Mouse (Mus musculus): ENCODE results near the gene Cdc42ep5. TPM values are rescaled to one million over a fixed set of nuclear protein-coding genes. Genes with fewer than 3 reads are reported as not detected.

The Cdc42ep5 gene
- polyA plus RNA-seq, 1 experiment from 2014 or later, result 5.3 TPM

GRCm38 (mm10) chr7:4117050-4117814 lies 47.4 kb downstream of the Cdc42ep5 start:
- H3K4me2 ChIP-seq (ENCODE audit: low read length), result no peak overlapping the region
- H3K9me3 ChIP-seq (ENCODE audit: control insufficient read depth, low read length), result no peaks in the 10 kb centered on the region
- peaks cover 24% of the 10 kb centered on the region for H3K4me1 ChIP-seq (ENCODE audit: control insufficient read depth, insufficient read depth, low read length)
- no peaks in the 10 kb centered on the region for H3K36me3 ChIP-seq (ENCODE audit: control insufficient read depth, insufficient read depth, low read length)
- WGBS, result 77% methylated on average over 8 of the region's 8 CpGs
- no peak for DNase-seq
- no peak for ATAC-seq (ENCODE audit: low FRiP score, low TSS enrichment)
- H3K4me3 ChIP-seq (replicated peaks; ENCODE audit: low read depth, low read length), result no peak overlapping the region
- no peak overlapping the region for H3K9ac ChIP-seq (replicated peaks; ENCODE audit: low read length)
- no peaks in the 10 kb centered on the region for H3K27me3 ChIP-seq (ENCODE audit: control insufficient read depth, insufficient read depth, low read length)
- no peak overlapping the region for H3K27ac ChIP-seq (replicated peaks; ENCODE audit: low read depth, low read length)

DNA sequence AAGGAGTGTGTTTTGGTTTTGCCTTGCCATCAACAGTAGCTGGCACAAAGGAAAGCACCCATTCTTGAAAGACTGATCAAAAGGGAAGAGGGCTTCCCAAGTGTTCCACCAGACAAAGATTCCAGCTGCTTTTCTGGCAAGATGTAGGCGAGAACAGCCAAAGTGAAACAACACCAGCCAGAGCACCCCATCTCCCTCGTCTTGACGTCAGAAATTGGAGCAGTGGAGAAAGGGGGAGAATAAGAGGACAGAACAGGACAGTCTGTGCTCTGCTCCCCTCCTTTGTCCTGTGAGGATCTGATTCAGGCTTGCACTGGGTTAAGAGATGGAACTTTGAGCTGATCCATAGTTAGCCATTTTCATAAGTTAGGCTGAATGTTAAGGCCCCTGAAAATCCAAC lies 52.9 kb downstream of the Cdc42ep5 start:
- H3K27me3 ChIP-seq (ENCODE audit: control insufficient read depth, insufficient read depth, low read length), result no peaks in the 10 kb centered on the region
- H3K27ac ChIP-seq (replicated peaks; ENCODE audit: low read depth, low read length), result no peak overlapping the region
- DNase-seq, result no peak
- no peak overlapping the region for H3K4me2 ChIP-seq (ENCODE audit: low read length)
- 43% methylated on average over 3 of the region's 3 CpGs for WGBS
- H3K36me3 ChIP-seq (ENCODE audit: control insufficient read depth, insufficient read depth, low read length), result no peaks in the 10 kb centered on the region
- no peaks in the 10 kb centered on the region for H3K9me3 ChIP-seq (ENCODE audit: control insufficient read depth, low read length)
- ATAC-seq (ENCODE audit: low FRiP score, low TSS enrichment), result no peak
- H3K9ac ChIP-seq (replicated peaks; ENCODE audit: low read length), result no peak overlapping the region
- H3K4me3 ChIP-seq (replicated peaks; ENCODE audit: low read depth, low read length), result no peak overlapping the region
- no peaks in the 10 kb centered on the region for H3K4me1 ChIP-seq (ENCODE audit: control insufficient read depth, insufficient read depth, low read length)

- 14% methylated on average over 4 of the region's 4 CpGs for WGBS
- ATAC-seq (ENCODE audit: low FRiP score, low TSS enrichment), result no peak
Observed at GRCm38 (mm10) chr7:4103411-4103810, 61.2 kb downstream of the Cdc42ep5 start.

More at GRCm38 (mm10) chr7:4103411-4103810, 61.2 kb downstream of the Cdc42ep5 start:
- H3K27ac ChIP-seq (replicated peaks; ENCODE audit: low read depth, low read length), result no peak overlapping the region
- H3K4me2 ChIP-seq (ENCODE audit: low read length), result no peak overlapping the region
- no peaks in the 10 kb centered on the region for H3K27me3 ChIP-seq (ENCODE audit: control insufficient read depth, insufficient read depth, low read length)
- no peaks in the 10 kb centered on the region for H3K4me1 ChIP-seq (ENCODE audit: control insufficient read depth, insufficient read depth, low read length)
- no peaks in the 10 kb centered on the region for H3K9me3 ChIP-seq (ENCODE audit: control insufficient read depth, low read length)
- H3K4me3 ChIP-seq (replicated peaks; ENCODE audit: low read depth, low read length), result no peak overlapping the region
- DNase-seq, result peak; percentile 86
- no peaks in the 10 kb centered on the region for H3K36me3 ChIP-seq (ENCODE audit: control insufficient read depth, insufficient read depth, low read length)
- H3K9ac ChIP-seq (replicated peaks; ENCODE audit: low read length), result no peak overlapping the region

Other genes with a start within 250 kb of the Cdc42ep5 start
- gene Lilra6, start 249.4 kb downstream of the Cdc42ep5 start, polyA plus RNA-seq (2014; fragmentation: Nextera tagmentation; extraction: Ambion mirVana), result not detected in 2 replicates
- 1.5 and 2.8 TPM in 2 replicates for gene Lair1, start 101.7 kb downstream of the Cdc42ep5 start, polyA plus RNA-seq (2014; fragmentation: Nextera tagmentation; extraction: Ambion mirVana)
- 104 and 112 TPM in 2 replicates for gene Ttyh1, start 45.5 kb downstream of the Cdc42ep5 start, polyA plus RNA-seq (2014; fragmentation: Nextera tagmentation; extraction: Ambion mirVana)
- 68.4 and 77.3 TPM in 2 replicates for gene Leng8, start 27.8 kb downstream of the Cdc42ep5 start, polyA plus RNA-seq (2014; fragmentation: Nextera tagmentation; extraction: Ambion mirVana)
- gene Leng9, start 14.5 kb downstream of the Cdc42ep5 start, polyA plus RNA-seq (2014; fragmentation: Nextera tagmentation; extraction: Ambion mirVana), result 3.4 and 4.8 TPM in 2 replicates
- gene Lilra5, start 72.9 kb upstream of the Cdc42ep5 start, polyA plus RNA-seq (2014; fragmentation: Nextera tagmentation; extraction: Ambion mirVana), result 0.20 TPM in 1 of 2 replicates, not detected in the other
- not detected in 2 replicates for gene Ncr1, start 172.9 kb upstream of the Cdc42ep5 start, polyA plus RNA-seq (2014; fragmentation: Nextera tagmentation; extraction: Ambion mirVana)
- 0.14 TPM in 1 of 2 replicates, not detected in the other for gene Gp6, start 232.9 kb upstream of the Cdc42ep5 start, polyA plus RNA-seq (2014; fragmentation: Nextera tagmentation; extraction: Ambion mirVana)

All from midbrain, embryonic 14.5 days (tissue).